Mouse (Mus musculus) layer of hippocampus, postnatal 36 days (tissue): ENCODE measurements around the gene Kirrel. TPM values are rescaled to one million over a fixed set of nuclear protein-coding genes. Genes with fewer than 3 reads are reported as not detected.
"Not testable (repeated sequence)": the region's sequence is repeated elsewhere in the genome, so short reads cannot be mapped to it uniquely, and the experiment has no call there.

Source experiments
- DNase-seq, 2 experiments: peaks; one replicate each; pipeline ENCODE4 v3.0.0; 2022
- total RNA-seq, 2 experiments: library from RNA; stranded (reverse); gene quantifications; 2 replicates each; pipeline ENCODE4 v1.2.3; 2021

The Kirrel gene
- total RNA-seq, 2 experiments from 2014 or later = 3.2 to 4.3 TPM

DNA sequence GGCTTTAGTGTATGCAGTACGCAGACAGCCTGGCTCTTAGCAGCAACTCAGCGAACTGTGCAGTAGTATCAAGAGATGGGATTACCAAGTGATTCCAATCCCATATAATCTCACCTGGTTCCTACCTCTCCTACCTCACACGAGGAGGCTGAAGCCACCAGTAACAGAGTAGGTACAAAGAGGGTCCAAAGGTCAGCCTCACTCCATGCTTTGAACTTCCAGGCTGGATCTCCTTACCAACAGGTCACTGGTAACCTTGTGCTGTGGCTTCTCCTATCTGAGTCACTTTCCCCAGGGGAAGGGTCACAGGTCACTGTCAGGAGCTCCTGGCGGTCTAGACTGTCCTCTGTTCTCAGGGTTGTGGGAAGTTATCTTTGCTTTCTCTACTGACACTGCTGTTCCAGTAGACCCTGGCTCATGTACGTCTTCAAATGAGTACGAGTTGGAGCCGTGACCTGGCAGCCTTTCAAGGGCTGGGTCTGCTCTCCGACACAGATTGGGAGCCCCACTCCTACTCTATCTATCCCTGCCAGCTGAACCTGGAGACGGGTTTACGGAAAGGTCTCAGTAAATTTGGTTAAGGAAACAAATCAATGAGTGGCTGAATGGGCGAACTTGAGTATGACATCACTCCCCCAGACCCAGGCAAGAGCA is 42.7 kb downstream of the Kirrel start:
- no peak for DNase-seq

- no peak for DNase-seq
Measured at GRCm38 (mm10) chr3:87130933-87131332, 43.6 kb downstream of the Kirrel start.

GRCm38 (mm10) chr3:87123795-87124194 is 50.8 kb downstream of the Kirrel start:
- DNase-seq = no peak

- no peak for DNase-seq
Measured at GRCm38 (mm10) chr3:87118214-87118613, 56.3 kb downstream of the Kirrel start.

GRCm38 (mm10) chr3:87117632-87118031 is 56.9 kb downstream of the Kirrel start:
- DNase-seq = no peak

- no peak for DNase-seq
Measured at GRCm38 (mm10) chr3:87115726-87116540, 58.6 kb downstream of the Kirrel start.

DNA sequence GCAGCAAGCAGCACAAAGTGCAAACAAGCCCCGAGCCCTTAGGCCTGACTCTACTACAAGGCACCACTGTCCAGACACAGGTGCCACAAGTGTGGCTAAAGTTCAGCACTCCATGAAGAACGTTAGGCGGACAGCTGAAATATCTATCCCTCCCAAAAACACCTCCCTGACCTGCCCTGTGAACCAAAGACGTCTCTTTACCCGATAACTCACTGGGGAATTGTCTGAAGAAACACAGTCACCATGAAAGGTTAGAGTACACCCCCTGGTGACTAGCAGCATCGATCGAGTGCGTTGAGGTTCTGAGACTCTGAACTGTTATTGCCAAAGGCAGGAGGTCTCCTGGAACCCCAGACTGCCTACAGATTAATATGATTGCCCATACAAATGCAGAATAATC is 59.3 kb downstream of the Kirrel start:
- no peak for DNase-seq

GRCm38 (mm10) chr3:87114801-87115200 is 59.7 kb downstream of the Kirrel start:
- DNase-seq = no peak

DNA sequence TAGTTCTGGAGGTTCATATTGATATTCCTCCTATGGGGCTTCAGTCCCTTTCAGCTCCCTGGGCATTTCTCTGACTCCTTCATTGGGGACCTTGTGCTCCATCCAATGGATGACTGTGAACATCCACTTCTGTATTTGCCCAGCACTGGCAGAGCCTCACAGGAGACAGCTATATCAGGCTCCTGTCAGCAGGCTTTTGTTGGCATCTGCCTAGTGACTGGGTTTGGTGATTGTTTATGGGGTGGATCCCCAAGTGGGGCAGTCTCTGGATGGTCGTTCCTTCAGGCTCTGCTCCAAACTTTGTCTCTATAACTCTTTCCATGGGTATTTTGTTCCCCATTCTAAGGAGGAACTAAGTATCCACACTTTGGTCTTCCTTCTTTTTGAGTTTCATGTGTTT is 60.7 kb downstream of the Kirrel start:
- DNase-seq = not testable (repeated sequence)

GRCm38 (mm10) chr3:87112264-87112663 is 62.3 kb downstream of the Kirrel start:
- DNase-seq = no peak

DNA sequence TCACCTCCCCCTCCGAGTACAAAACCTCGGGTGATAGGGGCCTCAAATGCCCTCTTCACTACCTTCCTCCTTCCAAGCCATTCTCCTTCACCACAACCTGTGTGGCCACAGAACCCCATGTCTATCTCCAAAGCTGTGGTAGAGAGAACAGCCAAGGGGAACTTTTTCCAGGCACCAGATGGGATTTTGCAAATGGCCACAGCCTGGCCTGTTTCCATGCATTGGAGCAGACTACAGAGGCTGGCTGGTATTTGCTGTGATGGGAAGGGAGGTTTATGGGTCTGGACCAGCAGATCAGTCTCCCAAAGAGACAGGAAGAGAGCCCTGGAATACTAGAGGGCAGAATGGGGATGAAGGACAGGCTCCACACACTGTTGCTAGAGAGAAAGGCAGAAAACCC is 69.7 kb downstream of the Kirrel start:
- DNase-seq = no peak

DNA sequence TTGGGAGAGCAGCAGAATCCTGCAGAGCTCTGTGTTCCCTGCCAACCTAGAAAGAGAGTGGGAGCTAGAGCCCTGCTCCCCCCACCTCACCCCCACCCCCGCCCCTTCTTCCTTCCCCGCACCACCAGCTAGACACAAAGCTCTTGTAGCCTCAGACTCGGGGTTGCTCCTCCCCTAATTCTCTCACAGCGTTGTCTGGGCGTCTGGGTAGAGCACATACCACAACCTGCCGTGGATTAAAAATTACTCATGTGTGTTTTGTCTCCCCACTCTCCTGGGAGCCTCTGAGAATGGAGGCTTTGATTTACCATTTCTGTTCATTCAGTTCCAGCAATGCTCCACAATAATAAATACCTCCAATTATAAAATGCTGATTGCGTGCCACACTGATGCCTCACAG is 72.2 kb downstream of the Kirrel start:
- DNase-seq = no peak

- DNase-seq = no peak
Measured at GRCm38 (mm10) chr3:87100911-87101310, 73.6 kb downstream of the Kirrel start.

DNA sequence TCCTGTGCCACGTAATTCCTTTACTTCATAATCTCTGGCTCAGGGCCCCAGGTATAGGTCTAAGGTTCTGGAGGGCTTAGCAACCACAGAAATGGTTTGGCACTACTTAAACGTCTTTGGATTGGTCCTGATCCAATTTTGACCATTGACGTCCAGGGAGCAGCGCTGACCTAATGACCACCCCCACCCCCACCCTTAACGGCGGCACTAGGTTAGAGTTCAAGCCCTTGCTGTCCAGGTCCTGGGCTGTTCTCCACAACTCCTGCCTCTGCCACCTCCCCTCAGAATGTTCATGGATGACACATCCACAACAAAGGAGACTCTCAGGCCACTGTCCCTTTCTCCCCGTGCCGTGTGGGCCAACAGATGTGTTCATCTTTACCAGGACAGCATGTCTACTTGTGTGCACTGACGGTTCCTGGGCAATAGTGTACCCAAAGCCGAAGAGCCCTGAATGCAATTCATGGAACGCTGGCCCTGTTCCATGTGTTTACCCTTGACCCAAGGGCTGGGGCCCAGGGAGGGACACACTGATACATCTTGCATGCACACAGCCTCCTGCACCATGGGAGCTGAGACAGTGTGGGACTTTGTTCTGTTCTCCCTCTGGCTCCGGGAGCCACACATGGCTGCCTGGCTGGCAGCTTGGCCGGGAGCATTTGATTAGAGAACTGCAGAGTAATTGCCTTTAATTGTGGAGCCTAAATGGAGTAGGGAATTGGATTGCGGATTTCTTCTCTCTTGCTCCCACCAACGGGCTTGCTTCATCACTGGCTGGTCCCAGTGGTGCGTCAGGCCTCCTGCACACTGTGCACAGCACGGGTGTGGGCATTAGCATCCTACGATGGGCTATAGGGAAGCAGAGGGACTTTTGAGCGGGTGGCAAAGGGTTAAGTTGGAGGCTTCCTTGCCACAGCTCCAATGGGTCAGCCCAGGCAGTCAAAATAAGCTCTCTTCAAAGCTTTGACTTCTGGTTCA is 76.3 kb downstream of the Kirrel start:
- DNase-seq = peak; percentile 56 to 58

DNA sequence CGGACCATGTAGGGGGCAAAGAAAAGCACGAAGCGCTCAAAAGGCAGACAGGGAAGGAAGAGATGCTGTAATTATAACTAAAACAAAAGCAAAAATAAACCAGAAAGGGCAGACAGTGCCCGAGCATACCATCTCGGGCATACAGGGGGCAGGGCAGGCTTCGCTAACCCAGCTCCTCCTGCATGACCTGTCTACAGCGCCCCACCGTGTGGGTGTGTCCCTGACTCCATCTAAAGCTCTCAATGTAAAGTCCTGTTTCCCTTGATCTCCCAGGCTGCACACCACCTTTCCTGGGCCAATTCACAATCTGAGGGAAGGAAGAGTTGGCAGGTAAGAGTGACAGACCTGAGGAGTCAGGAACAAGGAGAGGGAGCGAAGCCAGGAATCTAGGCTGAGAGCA is 77.3 kb downstream of the Kirrel start:
- no peak for DNase-seq

GRCm38 (mm10) chr3:87093718-87094117 is 80.8 kb downstream of the Kirrel start:
- DNase-seq = no peak

GRCm38 (mm10) chr3:87089694-87090565 is 84.6 kb downstream of the Kirrel start:
- peak in 1 of 2 experiments; percentile 42 for DNase-seq

- DNase-seq = no peak
Measured at GRCm38 (mm10) chr3:87087146-87087545, 87.4 kb downstream of the Kirrel start.

- DNase-seq = no peak
Measured at GRCm38 (mm10) chr3:87082235-87082634, 92.3 kb downstream of the Kirrel start.

GRCm38 (mm10) chr3:87079751-87080150 is 94.8 kb downstream of the Kirrel start:
- no peak for DNase-seq

DNA sequence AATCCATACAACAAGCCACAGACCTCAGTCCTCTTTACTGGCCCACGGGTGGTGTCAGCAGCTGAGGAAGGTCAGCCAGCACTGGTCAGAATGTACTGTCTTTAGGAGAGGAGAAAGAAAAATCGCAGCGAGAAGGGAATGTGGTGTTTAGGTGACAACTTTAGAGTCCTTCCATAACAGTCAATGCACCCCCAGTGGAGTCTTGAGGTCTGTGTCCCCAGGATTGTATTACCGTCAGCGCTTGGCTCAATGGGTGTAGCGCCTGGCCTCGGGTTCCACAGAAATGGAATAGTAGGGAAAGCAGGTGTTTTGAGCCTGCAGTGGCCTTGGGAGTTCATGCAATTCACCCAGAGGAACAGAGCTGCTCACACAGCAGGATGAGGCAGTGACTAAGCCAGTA is 95.2 kb downstream of the Kirrel start:
- DNase-seq = no peak

DNA sequence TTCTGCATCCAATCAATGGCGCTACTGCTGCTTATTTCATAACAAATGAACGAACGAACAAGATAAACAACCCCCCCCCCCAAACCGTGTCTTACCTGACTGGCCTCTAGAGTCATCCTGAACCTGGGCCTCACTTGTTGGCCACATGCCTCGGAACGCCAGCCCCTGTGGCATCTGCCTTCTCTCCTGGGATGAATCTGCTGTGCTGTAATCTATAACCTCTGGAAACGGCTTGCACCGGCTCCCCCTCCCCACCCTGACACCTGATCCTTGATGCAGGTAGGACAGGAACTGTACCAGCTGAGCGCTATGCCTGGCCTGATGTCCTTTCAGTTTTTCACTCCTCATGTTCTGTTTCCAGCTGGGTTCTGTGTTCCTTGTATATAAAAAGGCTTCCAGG is 96.9 kb downstream of the Kirrel start:
- no peak for DNase-seq
